Mouse (Mus musculus) ES-Bruce4 (cell line): ENCODE measurements around the gene Bves. TPM values are rescaled to one million over a fixed set of nuclear protein-coding genes. Genes with fewer than 3 reads are reported as not detected.

ENCODE experiments used
- H3K27ac ChIP-seq: 2 replicates; pipeline ENCODE4 v1.5.1; 2012; ENCODE audit warnings: low read length, inconsistent platforms; ENCODE audit not compliant: insufficient read depth
- H3K27me3 ChIP-seq: 2 replicates; pipeline ENCODE4 v1.6.1; 2012; ENCODE audit warnings: mild to moderate bottlenecking, low read length, inconsistent platforms; ENCODE audit not compliant: control insufficient read depth, poor library complexity, insufficient read depth, severe bottlenecking
- H3K36me3 ChIP-seq: 2 replicates; pipeline ENCODE4 v1.6.1; 2012; ENCODE audit warnings: inconsistent platforms, mild to moderate bottlenecking, low read length, moderate library complexity; ENCODE audit not compliant: control insufficient read depth, poor library complexity, insufficient read depth, severe bottlenecking
- H3K4me1 ChIP-seq: one replicate; pipeline ENCODE4 v1.8.1; 2011; ENCODE audit warnings: low read length; ENCODE audit not compliant: control insufficient read depth, insufficient read depth
- H3K4me3 ChIP-seq: 2 replicates; pipeline ENCODE4 v1.5.1; 2011; ENCODE audit warnings: low read depth, mild to moderate bottlenecking, low read length
- H3K9ac ChIP-seq: 2 replicates; pipeline ENCODE4 v1.6.1; 2012; ENCODE audit warnings: low read depth, mild to moderate bottlenecking, inconsistent platforms; ENCODE audit not compliant: poor library complexity, severe bottlenecking
- H3K9me3 ChIP-seq: replicated peaks from 2 replicates; pipeline ENCODE4 v1.6.1; 2012; ENCODE audit warnings: mild to moderate bottlenecking, low read length, inconsistent platforms; ENCODE audit not compliant: control insufficient read depth, poor library complexity, insufficient read depth, severe bottlenecking
- CTCF ChIP-seq: IDR thresholded peaks from one replicate; pipeline ENCODE4 v1.8.1; 2011; ENCODE audit warnings: low read depth, low read length
- EP300 ChIP-seq: IDR thresholded peaks from 2 replicates; pipeline ENCODE4 v1.6.1; 2011; ENCODE audit warnings: low read depth, low read length; ENCODE audit not compliant: insufficient read depth
- POLR2A ChIP-seq: IDR thresholded peaks from one replicate; pipeline ENCODE4 v1.8.1; 2011; ENCODE audit warnings: low read length; ENCODE audit not compliant: insufficient read depth
- polyA plus RNA-seq: library from polyadenylated mRNA; stranded (reverse); fragments of >200 nt; gene quantifications from 2 replicates; pipeline ENCODE4 v1.2.4, GENCODE M21; 2011; ENCODE audit warnings: low read depth; ENCODE audit not compliant: missing spikeins, insufficient read depth, insufficient read length

Bves gene
- polyA plus RNA-seq, 1 experiment = 0.78 TPM

- H3K27ac ChIP-seq = no peak overlapping the region
- H3K4me3 ChIP-seq = no peak overlapping the region
- no peaks in the 10 kb centered on the region for H3K9me3 ChIP-seq
- no peaks in the 10 kb centered on the region for H3K27me3 ChIP-seq
- no peaks in the 10 kb centered on the region for H3K36me3 ChIP-seq
- no peaks in the 10 kb centered on the region for H3K4me1 ChIP-seq
- TF ChIP-seq EP300 (no peak), CTCF (no peak), POLR2A (no peak)
- H3K9ac ChIP-seq = no peak overlapping the region
Measured at GRCm38 (mm10) chr10:45370545-45370944, 35.0 kb downstream of the Bves start.

GRCm38 (mm10) chr10:45372994-45373692 is 37.6 kb downstream of the Bves start:
- TF ChIP-seq CTCF = peak; percentile 73
- no peak for TF ChIP-seq EP300
- Histone ChIP-seq H3K27ac (no peak overlapping the region), H3K4me1 (no peaks in the 10 kb centered on the region), H3K36me3 (no peaks in the 10 kb centered on the region), H3K9ac (no peak overlapping the region), H3K27me3 (no peaks in the 10 kb centered on the region), H3K4me3 (no peak overlapping the region), H3K9me3 (no peaks in the 10 kb centered on the region)

DNA sequence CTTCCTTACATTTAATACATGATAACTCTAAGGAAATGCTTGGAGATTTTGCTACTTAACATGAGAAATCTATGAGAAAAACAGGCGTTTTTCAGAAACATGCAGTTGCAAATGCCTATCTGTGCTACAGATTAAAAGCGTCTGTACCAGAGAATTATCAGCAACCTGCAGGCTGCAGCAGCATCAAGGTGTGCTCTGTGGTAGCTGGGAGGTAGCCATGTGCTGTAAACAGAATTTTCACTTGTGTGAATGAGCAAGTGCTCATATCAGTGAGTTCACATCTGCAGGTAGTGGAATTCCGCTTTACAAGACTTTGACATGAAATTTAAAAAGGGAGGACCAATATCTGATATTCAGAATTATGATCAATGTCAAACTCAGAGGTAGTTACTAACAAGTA is 42.7 kb downstream of the Bves start:
- Histone ChIP-seq H3K27me3 (no peaks in the 10 kb centered on the region), H3K4me1 (no peaks in the 10 kb centered on the region), H3K4me3 (no peak overlapping the region), H3K9ac (no peak overlapping the region), H3K36me3 (no peaks in the 10 kb centered on the region), H3K27ac (no peak overlapping the region), H3K9me3 (no peaks in the 10 kb centered on the region)
- TF ChIP-seq POLR2A (no peak), EP300 (no peak), CTCF (no peak)

GRCm38 (mm10) chr10:45381937-45382636 is 46.5 kb downstream of the Bves start:
- H3K27ac ChIP-seq = no peak overlapping the region
- TF ChIP-seq CTCF = no peak
- TF ChIP-seq EP300 = no peak
- TF ChIP-seq POLR2A = no peak
- H3K4me1 ChIP-seq = no peaks in the 10 kb centered on the region
- no peaks in the 10 kb centered on the region for H3K9me3 ChIP-seq
- H3K9ac ChIP-seq = no peak overlapping the region
- no peaks in the 10 kb centered on the region for H3K36me3 ChIP-seq
- H3K27me3 ChIP-seq = no peaks in the 10 kb centered on the region
- no peak overlapping the region for H3K4me3 ChIP-seq

- no peak overlapping the region for H3K4me3 ChIP-seq
- no peaks in the 10 kb centered on the region for H3K27me3 ChIP-seq
- no peak overlapping the region for H3K27ac ChIP-seq
- H3K4me1 ChIP-seq = no peaks in the 10 kb centered on the region
- H3K9me3 ChIP-seq = no peaks in the 10 kb centered on the region
- no peaks in the 10 kb centered on the region for H3K36me3 ChIP-seq
- H3K9ac ChIP-seq = no peak overlapping the region
- TF ChIP-seq CTCF (no peak), EP300 (no peak), POLR2A (no peak)
Measured at GRCm38 (mm10) chr10:45382637-45382958, 47.0 kb downstream of the Bves start.

DNA sequence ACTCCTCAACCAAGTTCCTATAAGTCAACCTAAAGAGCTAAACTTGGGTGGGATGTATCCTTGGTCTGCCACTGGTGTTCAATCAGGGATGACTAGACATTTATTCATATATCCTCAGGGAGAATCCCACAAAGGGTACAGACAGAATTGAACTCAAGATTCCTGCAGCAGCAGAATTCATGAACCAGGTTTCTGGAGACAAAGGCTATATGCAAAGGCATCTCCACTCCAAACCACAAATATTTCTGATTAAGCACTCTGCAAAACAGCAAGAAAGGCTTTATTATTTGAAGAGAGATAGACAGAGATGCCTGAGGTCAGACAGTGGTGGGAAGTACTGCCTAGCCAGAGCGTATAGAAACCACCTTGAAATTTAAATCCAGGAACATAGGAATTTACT is 62.6 kb downstream of the Bves start:
- no peak overlapping the region for H3K9ac ChIP-seq
- no peak overlapping the region for H3K4me3 ChIP-seq
- no peak for TF ChIP-seq EP300
- TF ChIP-seq POLR2A = no peak
- TF ChIP-seq CTCF = no peak
- H3K9me3 ChIP-seq = no peaks in the 10 kb centered on the region
- H3K27me3 ChIP-seq = no peaks in the 10 kb centered on the region
- H3K27ac ChIP-seq = no peak overlapping the region
- no peaks in the 10 kb centered on the region for H3K36me3 ChIP-seq
- no peaks in the 10 kb centered on the region for H3K4me1 ChIP-seq
